14 mouse cellular contexts compared by ENCODE assay signal in the genomic region with DNA sequence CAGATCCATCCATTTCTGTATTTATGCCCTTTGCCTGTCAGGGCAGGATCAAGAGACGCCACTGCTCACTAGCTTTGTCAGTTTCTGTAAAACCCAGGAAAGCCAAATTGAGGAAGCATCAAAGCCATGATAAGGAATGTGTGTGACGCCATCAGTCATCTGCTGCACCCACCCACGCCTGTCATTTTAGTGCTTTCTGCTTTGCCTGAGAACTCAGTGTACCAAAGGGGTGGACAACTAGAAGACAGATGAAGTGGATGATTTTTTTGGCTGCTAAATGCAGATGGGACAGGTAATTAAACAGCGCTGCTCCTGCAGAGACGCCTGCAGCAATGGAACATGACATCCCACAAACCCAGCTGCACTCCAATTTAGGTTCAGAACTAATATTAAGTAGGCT. TPM values are rescaled to one million over a fixed set of nuclear protein-coding genes. Genes with fewer than 3 reads are reported as not detected.
DNase-seq lines count a peak whose midpoint lies in the region; ATAC-seq and TF ChIP-seq lines count a peak whose summit lies in the region.
"Had no signal": no experiment of that assay in that cellular context is flagged by ENCODE, and none has a peak within 500 bp of the region (broad histone marks: within the 10 kb centered on the region; RNA-seq: fewer than 3 reads in every experiment).

No protein-coding gene starts in this region.

- H3K36me3 ChIP-seq in MEL (ENCODE audit: control insufficient read depth in 1 of 2, insufficient read depth in 2 of 2, low read length in 2 of 2) = peaks cover 0 to 5% of the 10 kb centered on the region in 2 experiments; a peak in 2 of 4 replicates
- H3K36me3 ChIP-seq: G1E; liver, embryonic 12.5 days; midbrain, embryonic 12.5 days had no signal

- no peak for TF ChIP-seq RAD21 in MEL (IDR thresholded peaks at IDR 0.05; ENCODE audit: low read depth, low read length)

- H3K27ac ChIP-seq in MEL (ENCODE audit: control insufficient read depth, low read depth, low read length) = no peak overlapping the region
- H3K27ac ChIP-seq: embryonic facial prominence, embryonic 12.5 days; limb, embryonic 10.5 days; liver, embryonic 12.5 days; midbrain, embryonic 12.5 days had no signal

- peak; percentile 54 for DNase-seq in layer of hippocampus, adult 11-12 months (ENCODE audit: low spot score)
- DNase-seq in layer of hippocampus, postnatal 10 days (ENCODE audit: low spot score in 2 of 2) = no peak
- peak; percentile 42 for DNase-seq in MEL (ENCODE audit: low read depth, low spot score)
- peak; percentile 28 for DNase-seq in left cerebral cortex, adult 8-10 months (ENCODE audit: low spot score in 2 of 2)
- DNase-seq in T-cell, adult 2 months (ENCODE audit: low spot score) = no peak
- no peak for DNase-seq in thymus, postnatal 0 days (ENCODE audit: low spot score)
- DNase-seq: forebrain, postnatal 0 days; thymus, adult 2 months had no signal

- H3K4me3 ChIP-seq in MEL (ENCODE audit: control insufficient read depth in 1 of 2, insufficient read depth in 1 of 2, low read depth in 2 of 2, low read length in 2 of 2) = no peak overlapping the region
- H3K4me3 ChIP-seq: embryonic facial prominence, embryonic 12.5 days; limb, embryonic 10.5 days; liver, embryonic 12.5 days; midbrain, embryonic 12.5 days had no signal

- peaks cover 0 to 5% of the 10 kb centered on the region in 2 experiments; a peak in 3 of 4 replicates for H3K4me1 ChIP-seq in MEL (ENCODE audit: control insufficient read depth in 1 of 2, insufficient read depth in 2 of 2, low read length in 2 of 2)
- H3K4me1 ChIP-seq: liver, embryonic 12.5 days; midbrain, embryonic 12.5 days had no signal

- no peaks in the 10 kb centered on the region for H3K9me3 ChIP-seq in MEL (replicated peaks; ENCODE audit: insufficient read depth, low read length)
- H3K9me3 ChIP-seq: embryonic facial prominence, embryonic 12.5 days; limb, embryonic 10.5 days; liver, embryonic 12.5 days; midbrain, embryonic 12.5 days had no signal

- TF ChIP-seq EP300 in MEL (IDR thresholded peaks at IDR 0.05; ENCODE audit: low read depth in 1 of 2, low read length in 2 of 2) = peak in 1 of 2 experiments; percentile 34; a peak in 1 of 4 replicates

- no peak overlapping the region for H3K9ac ChIP-seq in MEL (ENCODE audit: control insufficient read depth, low read depth, low read length, poor library complexity, severe bottlenecking)
- H3K9ac ChIP-seq: embryonic facial prominence, embryonic 12.5 days; forebrain, postnatal 0 days; liver, embryonic 12.5 days; midbrain, embryonic 12.5 days had no signal

- H3K79me2 ChIP-seq in MEL (ENCODE audit: control insufficient read depth, insufficient read depth, low read length, poor library complexity) = no peaks in the 10 kb centered on the region

- TF ChIP-seq CTCF in MEL (IDR thresholded peaks at IDR 0.05 in 2 of 3, conservative IDR thresholded peaks at IDR 0.05 in 1 of 3; ENCODE audit: control insufficient read depth in 1 of 3, insufficient read depth in 1 of 3, low read depth in 2 of 3, low read length in 3 of 3, poor library complexity in 1 of 3, severe bottlenecking in 1 of 3) = no peak

- TF ChIP-seq POLR2A in MEL (IDR thresholded peaks at IDR 0.05; ENCODE audit: control insufficient read depth in 1 of 2, insufficient read depth in 1 of 2, low read depth in 1 of 2, low read length in 2 of 2, poor library complexity in 1 of 2) = no peak

- ATAC-seq in common myeloid progenitor, adult 5-6 weeks (replicated peaks; ENCODE audit: low read depth, poor library complexity, severe bottlenecking) = peak; percentile 88
- ATAC-seq: forebrain, postnatal 0 days; liver, embryonic 12.5 days had no signal

- peaks cover 5 to 7% of the 10 kb centered on the region in 2 experiments for H3K27me3 ChIP-seq in MEL (ENCODE audit: control insufficient read depth in 1 of 2, insufficient read depth in 2 of 2, low read length in 2 of 2)
- H3K27me3 ChIP-seq: embryonic facial prominence, embryonic 12.5 days; liver, embryonic 12.5 days; midbrain, embryonic 12.5 days had no signal

TF ChIP-seq in MEL, 35 proteins besides CTCF, POLR2A, EP300 and RAD21:
- TF ChIP-seq ETS1 (IDR thresholded peaks at IDR 0.05; ENCODE audit: low read depth, low read length) (peak; percentile 78), GATA1 (IDR thresholded peaks at IDR 0.05; ENCODE audit: low read depth, low read length) (peak; percentile 55; the same call in 1 of the 2 replicates), RCOR1 (IDR thresholded peaks at IDR 0.05; ENCODE audit: low read depth, low read length) (no peak)

RNA-seq across cellular contexts. Expression of gene Patj, which starts 57.6 kb away (rescaled TPM):
- 1 to 10 TPM; 5.2 to 8.7 TPM for total RNA-seq in layer of hippocampus, postnatal 10 days (2021)
- total RNA-seq in MEL (2012; rRNA removed) = 0.39 and 0.46 TPM in 2 replicates
- polyA plus RNA-seq in MEL (2012; ENCODE audit: insufficient read depth in 1 of 2, insufficient read length in 2 of 2, low read depth in 1 of 2, low replicate concordance in 2 of 2, missing spikeins in 1 of 2) = under 1 TPM in 1 of 2 experiments, not detected in 1; 0.19 TPM
- 7.8 and 12.5 TPM in 2 replicates for total RNA-seq in common myeloid progenitor, adult 5-6 weeks (2017)
- total RNA-seq in left cerebral cortex, adult 8-10 months (2022) = 10 to 100 TPM; 11.8 to 20.9 (median 16.6) TPM
- polyA plus RNA-seq in thymus, postnatal 0 days (2015; fragmentation: Nextera tagmentation; extraction: Ambion mirVana) = 12.2 and 17.6 TPM in 2 replicates
- polyA plus RNA-seq: G1E had no signal

Comparison
In these comparisons a context has a peak if more than half of its experiments do, and no peak if none do; other contexts are left out.
1. DNase-seq: peak in layer of hippocampus, adult 11-12 months (single experiment), MEL (single experiment) and left cerebral cortex, adult 8-10 months (2 of 2); none in layer of hippocampus, postnatal 10 days (0 of 2), T-cell, adult 2 months (single experiment) and thymus, postnatal 0 days (single experiment).